Mouse (Mus musculus) regulatory T cell (primary cell): ENCODE results near the gene Olfr800.

Experiments used
- in situ Hi-C: fragments of 300-600 bp; cut with MboI, MseI; formaldehyde crosslinking; loops from one replicate; pipeline ENCODE4 v1.15.1; 2025; ENCODE audit warnings: high pct_unique_total_duplicates

Gene Olfr800

GRCm38 (mm10) chr10:129657394-129657793 is at the start of gene Olfr800:
Olfr800 (plus strand) TSS chr10:129657694.
- in situ Hi-C loops, result no loop called here

GRCm38 (mm10) chr10:129612470-129612869 is 45.0 kb upstream of the Olfr800 start, which contains the start of gene Olfr796:
Olfr796 (minus strand) TSS chr10:129612570.
- in situ Hi-C loops, result no loop called here

GRCm38 (mm10) chr10:129621724-129622123 is 35.8 kb upstream of the Olfr800 start:
- in situ Hi-C loops, result no loop called here

- in situ Hi-C loops, result no loop called here
These were observed 34.2 kb upstream of the Olfr800 start for GRCm38 (mm10) chr10:129623251-129623650.

- in situ Hi-C loops, result no loop called here
These were observed 29.7 kb upstream of the Olfr800 start, which contains the start of gene Olfr798 for GRCm38 (mm10) chr10:129627834-129628233. Olfr798 (minus strand) TSS chr10:129627934.

- in situ Hi-C loops, result no loop called here
These were observed 20.3 kb upstream of the Olfr800 start, which contains the start of gene Olfr799 for GRCm38 (mm10) chr10:129637184-129637583. Olfr799 (plus strand) TSS chr10:129637484.

GRCm38 (mm10) chr10:129651763-129652162 is 5.7 kb upstream of the Olfr800 start:
- in situ Hi-C loops, result no loop called here

- in situ Hi-C loops, result no loop called here
These were observed 16.3 kb downstream of the Olfr800 start, which contains the start of gene Olfr801 for GRCm38 (mm10) chr10:129673765-129674164. Olfr801 (minus strand) TSS chr10:129673865.

GRCm38 (mm10) chr10:129688069-129688468 is 30.6 kb downstream of the Olfr800 start, which contains the start of gene Olfr802:
Olfr802 (minus strand) TSS chr10:129688169.
- in situ Hi-C loops, result no loop called here

- in situ Hi-C loops, result no loop called here
These were observed 36.7 kb downstream of the Olfr800 start, which contains the start of gene Olfr803 for GRCm38 (mm10) chr10:129694186-129694585. Olfr803 (minus strand) TSS chr10:129694286.

- in situ Hi-C loops, result no loop called here
These were observed 45.4 kb downstream of the Olfr800 start, which contains the start of gene Olfr804 for GRCm38 (mm10) chr10:129702910-129703309. Olfr804 (plus strand) TSS chr10:129703210.
